Mouse (Mus musculus): ENCODE results near the gene Rnf141.

DNA sequence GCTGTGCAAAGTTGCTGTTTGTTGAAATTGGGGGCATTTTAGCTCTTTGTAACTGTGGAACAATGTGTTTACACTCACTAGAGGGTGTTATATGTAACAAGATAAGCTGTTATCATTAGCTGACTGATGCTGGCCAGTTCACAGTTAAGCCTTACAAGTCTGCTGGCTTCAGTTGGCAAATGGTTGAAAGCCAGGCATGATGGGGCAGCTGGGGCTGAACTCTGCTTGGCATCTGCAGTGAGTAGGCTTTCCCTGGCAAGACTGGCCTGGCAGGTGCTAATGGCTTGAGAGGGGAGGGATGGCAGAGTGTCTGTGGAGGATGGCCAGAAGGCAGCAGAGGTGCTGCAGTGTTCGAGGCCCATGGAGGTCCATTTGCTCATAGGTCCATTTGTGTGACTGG, 70.2 kb downstream of the Rnf141 start:
- TF ChIP-seq CTCF (conservative IDR thresholded peaks at IDR 0.05; ENCODE audit: low read length) (no peak), POU5F1 (IDR thresholded peaks at IDR 0.05; ENCODE audit: borderline replicate concordance, low read length) (no peak), NANOG (IDR thresholded peaks at IDR 0.05; ENCODE audit: borderline replicate concordance, low read length) (no peak)
